25 mouse cellular contexts compared by ENCODE assay signal in genomic region chr14:78089591-78089990, GRCm38 (mm10). TPM values are rescaled to one million over a fixed set of nuclear protein-coding genes. Genes with fewer than 3 reads are reported as not detected.
A peak's percentile ranks its signal among the peaks of the same experiment; 100 is the strongest.
DNase-seq lines count a peak whose midpoint lies in the region; ATAC-seq and TF ChIP-seq lines count a peak whose summit lies in the region.
"Had no signal": no experiment of that assay in that cellular context is flagged by ENCODE, and none has a peak within 500 bp of the region (broad histone marks: within the 10 kb centered on the region; RNA-seq: fewer than 3 reads in every experiment).

No protein-coding gene starts in this region.

- DNase-seq in cerebellum, adult 11-12 months: peak; percentile 10
- DNase-seq in cerebellum, adult 9-10 months: no peak
- peak; percentile 38 for DNase-seq in forebrain, postnatal 0 days
- no peak for DNase-seq in forebrain, embryonic 11.5 days (ENCODE audit: low spot score)
- peak; percentile 11 for DNase-seq in Muller cell, postnatal 12 days (ENCODE audit: inconsistent ontology term)
- DNase-seq in brain, adult 2 months (ENCODE audit: low read depth, low spot score): peak; percentile 34
- DNase-seq: adrenal gland, postnatal 36 days; embryo, embryonic 11 days; gastrocnemius, postnatal 10 days; heart, adult 2 months; kidney, adult 2 months had no signal

- no peak for TF ChIP-seq CTCF in forebrain, postnatal 0 days (IDR thresholded peaks at IDR 0.05; ENCODE audit: low read depth)

- no peak; the same call in 1 of the 2 replicates for ATAC-seq in forebrain, postnatal 0 days
- no peak for ATAC-seq in forebrain, embryonic 11.5 days (replicated peaks; ENCODE audit: low FRiP score)
- no peak for ATAC-seq in megakaryocyte, adult 5-6 weeks (ENCODE audit: poor library complexity, severe bottlenecking)
- ATAC-seq: forebrain, embryonic 15.5 days; intestine, embryonic 16.5 days had no signal

- WGBS in forebrain, postnatal 0 days: 58% methylated on average over 4 of the region's 4 CpGs
- 84% methylated on average over 4 of the region's 4 CpGs for WGBS in forebrain, embryonic 11.5 days

- H3K9ac ChIP-seq in forebrain, postnatal 0 days: no peak overlapping the region
- H3K9ac ChIP-seq in forebrain, embryonic 11.5 days (ENCODE audit: low read length): no peak overlapping the region
- H3K9ac ChIP-seq: embryonic facial prominence, embryonic 15.5 days; forebrain, embryonic 15.5 days; heart, embryonic 15.5 days; hindbrain, embryonic 14.5 days; kidney, embryonic 15.5 days had no signal

- no peak overlapping the region for H3K4me2 ChIP-seq in forebrain, postnatal 0 days (ENCODE audit: low read depth)
- H3K4me2 ChIP-seq in forebrain, embryonic 11.5 days (ENCODE audit: low read depth, low read length, severe bottlenecking): no peak overlapping the region
- H3K4me2 ChIP-seq: embryonic facial prominence, embryonic 15.5 days; forebrain, embryonic 15.5 days; heart, embryonic 11.5 days; heart, embryonic 15.5 days; hindbrain, embryonic 14.5 days; kidney, embryonic 15.5 days had no signal

- H3K9me3 ChIP-seq in forebrain, postnatal 0 days (ENCODE audit: low read length): no peaks in the 10 kb centered on the region
- H3K9me3 ChIP-seq in forebrain, embryonic 11.5 days (ENCODE audit: control insufficient read depth, low read length): no peaks in the 10 kb centered on the region
- H3K9me3 ChIP-seq: embryonic facial prominence, embryonic 15.5 days; forebrain, embryonic 10.5 days; forebrain, embryonic 15.5 days; heart, embryonic 15.5 days; kidney, embryonic 15.5 days had no signal

- no peak overlapping the region for H3K27ac ChIP-seq in forebrain, postnatal 0 days (ENCODE audit: low read depth, low read length)
- no peak overlapping the region for H3K27ac ChIP-seq in forebrain, embryonic 11.5 days (ENCODE audit: low read depth, low read length)
- H3K27ac ChIP-seq: embryonic facial prominence, embryonic 15.5 days; forebrain, embryonic 10.5 days; forebrain, embryonic 15.5 days; heart, adult 2 months; heart, embryonic 15.5 days; hindbrain, embryonic 14.5 days; kidney, embryonic 15.5 days had no signal

- H3K4me1 ChIP-seq in forebrain, postnatal 0 days (ENCODE audit: insufficient read depth): no peaks in the 10 kb centered on the region
- H3K4me1 ChIP-seq in forebrain, embryonic 11.5 days (replicated peaks; ENCODE audit: control insufficient read depth, insufficient read depth, low read length): 0 out of 2 replicates have a peak, but pooled peaks cover 2% of the 10 kb centered on the region
- H3K4me1 ChIP-seq: embryonic facial prominence, embryonic 15.5 days; forebrain, embryonic 15.5 days; kidney, embryonic 15.5 days had no signal

- H3K4me3 ChIP-seq in forebrain, postnatal 0 days (ENCODE audit: low read depth, low read length): no peak overlapping the region
- H3K4me3 ChIP-seq in forebrain, embryonic 11.5 days (ENCODE audit: low read depth, low read length): no peak overlapping the region
- H3K4me3 ChIP-seq: embryonic facial prominence, embryonic 15.5 days; erythroblast, embryonic 14.5 days; forebrain, embryonic 10.5 days; forebrain, embryonic 15.5 days; heart, adult 2 months; heart, embryonic 15.5 days; kidney, embryonic 15.5 days had no signal

- H3K36me3 ChIP-seq in forebrain, postnatal 0 days (ENCODE audit: insufficient read depth): no peaks in the 10 kb centered on the region
- no peaks in the 10 kb centered on the region for H3K36me3 ChIP-seq in forebrain, embryonic 11.5 days (ENCODE audit: control insufficient read depth, insufficient read depth, low read length)
- H3K36me3 ChIP-seq: embryonic facial prominence, embryonic 15.5 days; forebrain, embryonic 10.5 days; forebrain, embryonic 15.5 days; heart, embryonic 15.5 days; kidney, embryonic 15.5 days had no signal

- H3K27me3 ChIP-seq in forebrain, postnatal 0 days (ENCODE audit: insufficient read depth, low read length): no peaks in the 10 kb centered on the region
- no peaks in the 10 kb centered on the region for H3K27me3 ChIP-seq in forebrain, embryonic 11.5 days (ENCODE audit: control insufficient read depth, insufficient read depth, low read length)
- H3K27me3 ChIP-seq: embryonic facial prominence, embryonic 15.5 days; forebrain, embryonic 15.5 days; heart, embryonic 15.5 days; kidney, embryonic 15.5 days had no signal

RNA-seq across cellular contexts. Expression of gene Fam216b, which starts 0.8 kb away (rescaled TPM):
- 2.6 and 4.5 TPM in 2 replicates for total RNA-seq in forebrain, postnatal 0 days (2014; rRNA removed)
- 2.6 and 3.8 TPM in 2 replicates for polyA plus RNA-seq in forebrain, postnatal 0 days (2015; fragmentation: Nextera tagmentation; extraction: Ambion mirVana)
- not detected in 2 replicates for polyA plus RNA-seq in forebrain, embryonic 11.5 days (2014; fragmentation: Nextera tagmentation; extraction: Ambion mirVana)
- total RNA-seq in megakaryocyte, adult 5-6 weeks (2015): not detected in 2 replicates
- 0.11 TPM in 1 of 2 replicates, not detected in the other for total RNA-seq in megakaryocyte, adult 5-6 weeks (2017)
- total RNA-seq: adrenal gland, postnatal 36 days; common myeloid progenitor, adult 5-6 weeks; ES-E14; gastrocnemius, postnatal 10 days; heart, adult 2 months; hematopoietic stem cell, adult 5-6 weeks had no signal
- polyA plus RNA-seq: embryonic facial prominence, embryonic 11.5 days; erythroblast, embryonic 14.5 days; forebrain, embryonic 10.5 days; heart, embryonic 11.5 days; intestine, embryonic 16.5 days; kidney, adult 2 months; kidney, embryonic 15.5 days had no signal

Comparison
In these comparisons a context has a peak if more than half of its experiments do, and no peak if none do; other contexts are left out.
1. DNase-seq: peak in cerebellum, adult 11-12 months (single experiment), forebrain, postnatal 0 days (single experiment), Muller cell, postnatal 12 days (single experiment) and brain, adult 2 months (single experiment); none in cerebellum, adult 9-10 months (single experiment) and forebrain, embryonic 11.5 days (single experiment).